Mouse (Mus musculus) embryonic facial prominence, embryonic 10.5 days (tissue): ENCODE data around the gene 4930404H24Rik. TPM values are rescaled to one million over a fixed set of nuclear protein-coding genes. Genes with fewer than 3 reads are reported as not detected.
A peak's percentile ranks its signal among the peaks of the same experiment; 100 is the strongest.

Experiments
- DNase-seq: peaks from one replicate; pipeline ENCODE4 v3.0.0-alpha.2; 2017; ENCODE audit warnings: low spot score
- H3K27ac ChIP-seq: fragments of 300-500 bp; sonication (generic); replicated peaks from 2 replicates; pipeline ENCODE4 v1.5.1; 2016; ENCODE audit warnings: mild to moderate bottlenecking
- H3K27me3 ChIP-seq: fragments of 300-500 bp; sonication (generic); replicated peaks from 2 replicates; pipeline ENCODE4 v1.6.1; 2016; ENCODE audit warnings: low read depth, mild to moderate bottlenecking; ENCODE audit not compliant: poor library complexity, severe bottlenecking
- H3K36me3 ChIP-seq: fragments of 300-500 bp; sonication (generic); replicated peaks from 2 replicates; pipeline ENCODE4 v1.6.1; 2016; ENCODE audit warnings: mild to moderate bottlenecking, moderate library complexity
- H3K4me1 ChIP-seq: fragments of 300-500 bp; sonication (generic); 2 replicates; pipeline ENCODE4 v1.6.1; 2016
- H3K4me3 ChIP-seq: fragments of 300-500 bp; sonication (generic); 2 replicates; pipeline ENCODE4 v1.5.1; 2016; ENCODE audit warnings: mild to moderate bottlenecking, moderate library complexity
- H3K9me3 ChIP-seq: fragments of 300-500 bp; sonication (generic); 2 replicates; pipeline ENCODE4 v1.6.1; 2016; ENCODE audit warnings: mild to moderate bottlenecking
- WGBS: fragments of 180-500 bp; shearing (Covaris S2); methylation state at CpG from one replicate; pipeline ENCODE4 v1.1.7; 2016; 5-methylcytosine and 5-hydroxymethylcytosine counted together
- polyA plus RNA-seq: library from polyadenylated mRNA; unstranded; fragments of >200 nt; fragmentation: Nextera tagmentation; extraction: Ambion mirVana; gene quantifications from 2 replicates; pipeline ENCODE4 v1.2.1, GENCODE M21; 2016

The 4930404H24Rik gene
- polyA plus RNA-seq, 1 experiment from 2014 or later: not detected

DNA sequence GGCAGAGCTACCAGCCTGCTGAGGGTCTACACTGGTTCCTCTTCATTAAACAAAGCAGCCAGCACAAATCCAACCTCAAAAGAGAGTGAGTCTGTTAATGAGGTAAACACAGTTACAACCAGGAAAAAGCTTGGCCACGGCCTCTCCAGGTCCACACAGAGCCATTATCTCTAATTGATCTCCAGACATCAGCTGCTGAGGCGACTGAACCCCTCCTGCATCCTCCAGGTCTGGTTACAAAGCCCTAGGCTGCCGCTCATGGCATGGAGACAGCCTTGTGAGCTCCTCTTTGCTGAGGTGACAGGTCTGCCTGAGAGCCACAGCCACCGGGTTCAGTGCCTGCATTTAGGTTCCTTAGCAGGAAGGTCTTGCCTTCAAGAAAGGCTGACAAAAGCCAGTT, 35.1 kb upstream of the 4930404H24Rik start:
- H3K4me1 ChIP-seq: peaks cover 61% of the 10 kb centered on the region
- H3K9me3 ChIP-seq: no peaks in the 10 kb centered on the region
- no peaks in the 10 kb centered on the region for H3K27me3 ChIP-seq
- no peak overlapping the region for H3K4me3 ChIP-seq
- H3K27ac ChIP-seq: peak overlapping the region; percentile 81
- 11% methylated on average over 4 of the region's 4 CpGs for WGBS
- H3K36me3 ChIP-seq: no peaks in the 10 kb centered on the region
- DNase-seq: peak; percentile 65

DNA sequence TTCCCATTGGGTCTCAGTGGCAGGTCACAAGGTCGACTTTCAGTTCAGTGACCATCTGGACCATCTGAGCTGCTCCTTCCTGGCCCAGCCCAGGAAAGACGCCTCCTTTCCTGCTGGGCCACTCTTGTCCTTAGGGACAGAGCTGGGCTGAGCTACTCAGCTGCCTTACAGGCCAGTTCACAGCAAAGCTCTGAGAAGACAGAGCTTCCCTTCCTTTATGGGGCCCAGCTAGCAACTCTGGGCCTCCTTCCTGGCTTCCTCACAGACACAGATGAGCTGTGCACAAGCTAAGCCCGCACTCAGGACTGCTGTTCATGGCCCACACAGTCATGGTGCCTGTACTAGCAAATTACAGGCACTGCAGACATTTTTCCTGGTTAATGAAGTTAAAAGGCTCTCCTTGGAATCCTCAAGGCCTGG, 34.6 kb upstream of the 4930404H24Rik start:
- Histone ChIP-seq H3K27ac (peak overlapping the region; percentile 81), H3K27me3 (no peaks in the 10 kb centered on the region), H3K36me3 (no peaks in the 10 kb centered on the region), H3K9me3 (no peaks in the 10 kb centered on the region), H3K4me1 (peaks cover 61% of the 10 kb centered on the region), H3K4me3 (no peak overlapping the region)
- no peak for DNase-seq
- 37% methylated on average over 3 of the region's 3 CpGs for WGBS

DNA sequence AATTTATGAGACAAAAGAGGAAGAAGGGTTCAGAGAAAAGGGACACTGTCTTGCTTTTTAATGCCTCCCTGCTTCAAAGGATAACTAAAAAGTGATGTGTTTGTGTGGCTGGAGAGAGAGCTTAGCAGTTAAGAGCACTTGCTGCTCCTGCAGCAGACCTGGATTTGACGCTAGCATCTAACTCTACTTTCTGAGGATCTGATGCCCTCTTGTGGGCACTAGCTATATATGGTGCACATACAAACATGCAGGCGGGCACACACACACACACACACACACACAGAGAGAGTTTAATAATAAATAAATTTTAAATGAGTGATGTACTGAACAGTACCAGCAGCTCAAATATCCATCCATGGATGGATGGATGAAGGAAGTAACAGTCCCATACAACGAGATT, 29.3 kb upstream of the 4930404H24Rik start:
- H3K27ac ChIP-seq: no peak overlapping the region
- peaks cover 24% of the 10 kb centered on the region for H3K4me1 ChIP-seq
- no peak for DNase-seq
- no peaks in the 10 kb centered on the region for H3K27me3 ChIP-seq
- 81% methylated on average over 3 of the region's 3 CpGs for WGBS
- no peaks in the 10 kb centered on the region for H3K36me3 ChIP-seq
- H3K9me3 ChIP-seq: no peaks in the 10 kb centered on the region
- no peak overlapping the region for H3K4me3 ChIP-seq

DNA sequence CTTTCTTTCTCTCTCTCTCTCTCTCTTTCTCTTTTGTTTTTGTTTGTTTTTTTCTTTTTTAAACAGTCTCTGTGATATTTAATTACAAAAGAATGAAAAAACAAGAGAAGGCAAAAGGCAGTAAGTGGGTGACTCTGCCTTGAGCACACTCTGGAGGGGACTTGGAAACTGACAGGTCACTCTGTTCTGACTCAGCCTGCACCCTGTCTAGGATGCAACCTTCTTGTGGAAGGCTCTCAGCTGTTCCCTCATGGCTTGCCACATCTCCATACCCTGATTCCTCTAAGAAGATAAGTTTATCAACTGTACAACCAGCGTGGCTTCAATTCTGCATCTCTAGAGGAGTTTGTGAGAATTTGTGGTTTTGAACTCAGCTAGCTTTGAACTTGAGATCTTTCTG, 25.2 kb upstream of the 4930404H24Rik start:
- H3K9me3 ChIP-seq: no peaks in the 10 kb centered on the region
- H3K4me1 ChIP-seq: peaks cover 36% of the 10 kb centered on the region
- WGBS: 88% methylated on average over 1 of the region's 1 CpGs
- no peak for DNase-seq
- H3K27ac ChIP-seq: no peak overlapping the region
- no peaks in the 10 kb centered on the region for H3K27me3 ChIP-seq
- no peak overlapping the region for H3K4me3 ChIP-seq
- no peaks in the 10 kb centered on the region for H3K36me3 ChIP-seq

DNA sequence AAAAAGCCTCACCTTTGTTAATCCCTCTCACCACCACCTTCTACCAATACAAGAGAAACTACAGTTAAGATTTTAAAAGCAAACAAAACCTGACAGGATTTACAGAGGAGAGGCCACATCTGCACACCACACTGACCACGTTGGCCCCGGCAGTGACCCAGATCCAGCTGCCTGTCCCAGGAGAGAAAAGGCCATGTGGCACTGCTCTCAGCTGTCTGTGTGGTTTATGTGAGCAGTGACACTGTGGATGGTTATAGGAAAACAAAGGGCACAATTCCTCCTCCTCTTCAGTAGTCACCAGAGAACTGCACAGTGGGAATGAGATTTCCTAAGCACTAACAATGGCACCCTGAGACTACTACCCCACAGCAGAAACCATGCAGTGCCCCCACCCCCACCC, 23.3 kb upstream of the 4930404H24Rik start:
- Histone ChIP-seq H3K27ac (peak overlapping the region; percentile 75), H3K4me3 (no peak overlapping the region), H3K4me1 (peaks cover 39% of the 10 kb centered on the region), H3K36me3 (no peaks in the 10 kb centered on the region), H3K9me3 (no peaks in the 10 kb centered on the region), H3K27me3 (no peaks in the 10 kb centered on the region)
- DNase-seq: no peak
- 41% methylated on average over 2 of the region's 2 CpGs for WGBS

DNA sequence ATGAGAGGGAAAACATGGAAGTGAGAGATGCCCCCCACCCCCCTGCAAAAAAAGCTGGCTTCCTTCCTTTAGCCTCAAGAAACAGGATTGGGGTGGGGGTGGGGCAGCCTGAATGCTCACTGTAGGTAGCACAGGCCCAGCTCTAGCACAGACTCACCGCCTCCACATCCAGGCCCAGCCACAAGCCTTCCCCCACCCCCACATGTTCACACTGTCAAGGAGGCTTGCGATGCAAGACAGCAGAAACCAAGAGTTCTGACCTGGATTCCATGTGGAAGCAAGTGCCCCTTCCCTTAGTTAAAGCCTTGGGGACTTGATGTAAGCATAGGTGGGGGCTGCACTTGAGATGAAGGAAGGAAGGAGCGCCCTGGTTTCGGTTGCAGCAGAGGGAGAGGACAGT, 22.8 kb upstream of the 4930404H24Rik start:
- WGBS: 50% methylated on average over 4 of the region's 4 CpGs
- H3K27ac ChIP-seq: peak overlapping the region; percentile 75
- peak; percentile 55 for DNase-seq
- H3K4me1 ChIP-seq: peaks cover 44% of the 10 kb centered on the region
- no peaks in the 10 kb centered on the region for H3K27me3 ChIP-seq
- H3K36me3 ChIP-seq: no peaks in the 10 kb centered on the region
- H3K4me3 ChIP-seq: no peak overlapping the region
- H3K9me3 ChIP-seq: no peaks in the 10 kb centered on the region

DNA sequence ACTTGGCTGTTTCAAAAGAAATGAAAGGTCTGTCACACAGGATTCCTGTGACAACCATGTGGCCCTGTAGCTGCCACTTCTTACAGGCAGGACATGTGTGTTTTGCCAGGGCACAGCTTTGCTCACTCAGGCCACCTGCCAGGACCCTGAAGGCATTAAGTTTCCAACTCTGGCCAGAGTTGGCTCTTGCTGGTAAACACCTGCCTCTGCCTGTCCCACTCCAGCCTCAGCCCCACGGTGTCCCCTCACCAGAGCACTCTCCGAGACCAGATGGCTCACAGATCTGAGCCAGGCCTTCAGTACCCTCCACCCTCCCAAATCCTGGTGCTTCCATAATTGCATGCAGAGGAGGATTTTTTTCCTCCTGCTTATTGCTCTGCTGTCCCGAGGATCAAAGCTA, 21.6 kb upstream of the 4930404H24Rik start:
- no peak overlapping the region for H3K4me3 ChIP-seq
- peaks cover 56% of the 10 kb centered on the region for H3K4me1 ChIP-seq
- no peak for DNase-seq
- H3K27ac ChIP-seq: no peak overlapping the region; the same call in 1 of the 2 replicates
- H3K36me3 ChIP-seq: no peaks in the 10 kb centered on the region
- WGBS: 47% methylated on average over 3 of the region's 3 CpGs
- no peaks in the 10 kb centered on the region for H3K9me3 ChIP-seq
- H3K27me3 ChIP-seq: no peaks in the 10 kb centered on the region

DNA sequence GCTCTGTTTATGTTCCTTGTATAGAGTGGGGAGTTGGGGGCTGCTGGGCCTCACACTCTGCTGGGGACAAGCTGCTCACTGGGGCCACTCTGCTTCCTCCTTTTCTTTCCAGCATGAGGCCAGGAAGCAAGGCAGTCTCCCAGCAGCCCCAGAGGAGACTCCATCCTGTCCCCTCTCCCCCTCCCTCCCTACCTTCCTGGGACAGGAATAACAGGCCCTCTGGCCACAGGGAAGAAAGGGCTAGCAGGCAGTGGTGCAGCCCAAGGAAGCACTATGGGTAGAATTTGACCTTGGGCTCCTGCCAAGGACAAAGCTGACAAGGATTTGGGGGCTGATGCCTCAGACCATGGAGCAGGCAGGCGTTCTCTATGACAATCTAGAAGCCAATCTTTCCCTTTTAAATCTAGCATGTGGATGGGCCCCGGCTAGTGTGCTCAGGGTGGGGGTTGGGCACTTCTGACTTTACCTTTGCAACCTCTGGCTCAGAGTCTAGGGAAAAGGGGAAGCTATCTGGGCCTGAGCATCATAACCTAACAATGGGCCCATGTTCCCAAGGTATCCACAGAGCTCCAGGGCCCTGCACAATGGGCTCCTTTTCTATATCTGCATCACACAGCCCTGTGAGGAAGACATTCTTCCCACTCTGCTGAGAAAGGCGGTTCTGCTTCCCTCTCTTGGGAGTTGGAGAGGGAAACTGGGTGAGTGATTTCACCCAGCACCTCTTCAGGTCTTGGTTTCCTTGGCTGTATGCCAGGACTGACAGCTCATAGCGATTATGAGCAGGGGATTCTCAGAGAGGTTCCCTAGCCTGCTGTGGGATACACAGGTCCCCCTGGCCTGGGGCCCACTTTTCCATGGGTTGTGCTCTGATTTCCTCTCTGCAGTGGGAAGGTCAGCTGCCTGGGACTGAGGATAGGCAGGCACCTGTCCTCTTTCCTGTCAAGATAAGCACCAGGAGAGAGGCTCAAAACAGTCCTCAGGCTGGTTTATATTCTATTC, 17.2 kb upstream of the 4930404H24Rik start:
- H3K36me3 ChIP-seq: no peaks in the 10 kb centered on the region
- no peak for DNase-seq
- 54% methylated on average over 4 of the region's 4 CpGs for WGBS
- no peaks in the 10 kb centered on the region for H3K9me3 ChIP-seq
- H3K27me3 ChIP-seq: no peaks in the 10 kb centered on the region
- H3K4me1 ChIP-seq: peaks cover 52% of the 10 kb centered on the region
- H3K27ac ChIP-seq: peak overlapping the region; percentile 55
- H3K4me3 ChIP-seq: no peak overlapping the region

DNA sequence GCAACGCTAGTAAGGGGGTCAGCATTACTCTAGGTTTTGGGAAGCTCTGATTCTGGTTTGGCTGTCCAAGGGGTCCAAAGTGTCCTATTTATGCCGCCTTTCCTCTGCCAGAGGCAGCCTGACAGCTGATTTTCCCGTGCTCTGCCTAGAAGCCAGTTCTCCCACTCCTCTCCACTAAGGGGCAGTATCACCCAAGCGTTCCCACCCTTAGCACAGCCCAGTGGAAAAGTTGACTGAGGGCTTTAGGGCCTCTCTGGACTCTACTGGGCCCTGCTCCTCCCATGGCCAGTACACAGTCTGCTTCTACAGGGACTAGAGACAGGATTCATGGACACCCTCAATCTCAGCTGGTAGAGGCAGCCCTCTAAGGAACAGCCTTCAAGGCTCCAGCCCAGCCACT, 14.0 kb upstream of the 4930404H24Rik start:
- H3K27me3 ChIP-seq: peaks cover 23% of the 10 kb centered on the region
- no peak overlapping the region for H3K4me3 ChIP-seq
- no peaks in the 10 kb centered on the region for H3K9me3 ChIP-seq
- 0 out of 2 replicates have a peak overlapping the region, but pooled peaks have one; percentile 31 for H3K27ac ChIP-seq
- peak; percentile 78 for DNase-seq
- WGBS: 10% methylated on average over 4 of the region's 4 CpGs
- H3K36me3 ChIP-seq: no peaks in the 10 kb centered on the region
- H3K4me1 ChIP-seq: peaks cover 69% of the 10 kb centered on the region

DNA sequence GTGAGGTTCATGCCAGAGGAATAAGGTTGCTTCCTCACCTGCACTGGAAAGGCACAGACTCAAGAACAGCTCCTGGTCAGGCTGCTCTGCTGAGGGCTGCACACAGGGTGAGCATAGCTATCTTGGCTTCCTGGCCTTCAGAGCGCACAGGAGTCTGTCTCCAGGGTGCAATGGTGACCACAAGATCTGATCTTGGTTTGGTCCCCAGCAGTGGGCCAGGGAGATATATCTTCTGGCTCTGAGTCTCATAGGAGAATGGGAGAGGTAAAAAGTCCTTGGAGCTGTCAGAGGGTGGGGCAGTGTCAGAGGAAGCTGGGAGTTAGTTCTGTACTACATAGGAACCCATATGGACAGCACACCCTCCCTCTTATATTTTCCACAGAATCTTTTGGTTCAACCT, 13.1 kb upstream of the 4930404H24Rik start:
- no peaks in the 10 kb centered on the region for H3K36me3 ChIP-seq
- no peaks in the 10 kb centered on the region for H3K9me3 ChIP-seq
- peaks cover 73% of the 10 kb centered on the region for H3K4me1 ChIP-seq
- DNase-seq: no peak
- H3K4me3 ChIP-seq: no peak overlapping the region
- H3K27me3 ChIP-seq: peaks cover 32% of the 10 kb centered on the region
- 82% methylated on average over 1 of the region's 1 CpGs for WGBS
- no peak overlapping the region for H3K27ac ChIP-seq

DNA sequence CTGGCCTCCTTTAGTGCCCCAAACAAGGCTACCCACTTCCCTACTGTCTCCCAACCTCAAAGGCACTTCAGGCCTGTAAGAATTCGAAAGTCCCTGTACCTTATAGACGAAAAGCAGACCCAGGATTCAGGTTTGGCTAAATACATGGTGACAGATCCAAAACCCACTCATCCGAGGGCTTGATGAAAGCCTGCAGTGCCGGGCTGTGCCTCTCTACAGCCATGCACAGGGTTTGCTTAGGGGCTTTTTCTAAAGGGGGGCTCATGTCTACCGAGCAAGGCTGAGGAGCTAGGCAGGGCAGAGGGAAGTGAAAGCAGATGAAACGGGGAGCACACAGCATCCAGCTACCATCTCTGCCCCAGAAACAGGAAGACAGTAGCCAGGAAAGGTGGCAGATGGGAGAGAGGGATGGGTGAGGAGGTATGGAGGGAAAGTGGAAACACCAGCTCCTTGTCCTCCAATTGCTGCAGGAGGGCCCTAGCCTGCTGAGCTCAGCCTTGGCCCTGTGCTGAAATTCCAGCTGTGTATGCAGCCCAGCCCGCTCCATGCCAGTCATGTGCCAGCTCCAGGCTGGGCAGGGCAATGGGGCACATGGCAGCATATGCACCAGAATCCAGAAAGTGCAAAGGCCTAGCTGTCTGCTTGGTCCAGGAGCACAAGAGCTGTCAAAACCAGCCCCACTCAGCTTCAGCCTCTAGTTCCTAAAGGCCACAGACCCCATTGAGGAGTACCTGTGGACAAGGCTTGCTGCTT, 11.3 kb upstream of the 4930404H24Rik start:
- H3K4me1 ChIP-seq: peaks cover 58% of the 10 kb centered on the region
- H3K4me3 ChIP-seq: no peak overlapping the region
- H3K36me3 ChIP-seq: no peaks in the 10 kb centered on the region
- no peak overlapping the region for H3K27ac ChIP-seq
- WGBS: 76% methylated on average over 7 of the region's 7 CpGs
- H3K27me3 ChIP-seq: peaks cover 35% of the 10 kb centered on the region
- DNase-seq: no peak
- no peaks in the 10 kb centered on the region for H3K9me3 ChIP-seq

DNA sequence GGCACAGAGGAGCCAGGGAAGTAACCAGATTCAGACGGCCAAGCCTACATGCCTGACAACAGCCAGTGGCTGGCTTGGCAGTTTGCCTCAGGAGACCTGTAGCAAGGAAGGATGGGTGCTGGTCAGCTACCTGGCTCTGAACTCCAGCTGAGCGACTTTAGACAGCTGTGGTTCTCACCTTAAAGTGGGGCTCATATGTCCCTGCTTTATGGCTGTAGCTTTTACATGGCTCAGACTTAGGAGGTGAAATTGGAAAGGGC, 10.8 kb upstream of the 4930404H24Rik start:
- no peaks in the 10 kb centered on the region for H3K9me3 ChIP-seq
- H3K27me3 ChIP-seq: peaks cover 35% of the 10 kb centered on the region
- H3K4me1 ChIP-seq: peaks cover 53% of the 10 kb centered on the region
- no peaks in the 10 kb centered on the region for H3K36me3 ChIP-seq
- no peak for DNase-seq
- 82% methylated on average over 2 of the region's 2 CpGs for WGBS
- no peak overlapping the region for H3K4me3 ChIP-seq
- H3K27ac ChIP-seq: no peak overlapping the region
